Mouse (Mus musculus) stomach, embryonic 15.5 days (tissue): Measurements from ENCODE around the gene Brpf3. TPM values are rescaled to one million over a fixed set of nuclear protein-coding genes. Genes with fewer than 3 reads are reported as not detected.
A peak's percentile ranks its signal among the peaks of the same experiment; 100 is the strongest.
"Not testable (repeated sequence)": the region's sequence is repeated elsewhere in the genome, so short reads cannot be mapped to it uniquely, and the experiment has no call there.

Source experiments
- ATAC-seq: fragments of 200-750 bp; cut with Nextera tagmentation; 2 replicates; pipeline ENCODE4 v1.8.0; 2017; ENCODE audit warnings: low read depth, moderate number of reproducible peaks, moderate TSS enrichment; ENCODE audit not compliant: insufficient read depth, low FRiP score
- H3K27ac ChIP-seq: fragments of 300-500 bp; sonication (generic); 2 replicates; pipeline ENCODE4 v1.5.1; 2015; ENCODE audit warnings: mild to moderate bottlenecking, inconsistent platforms
- H3K27me3 ChIP-seq: fragments of 300-500 bp; sonication (generic); replicated peaks from 2 replicates; pipeline ENCODE4 v1.6.1; 2015; ENCODE audit warnings: inconsistent platforms
- H3K36me3 ChIP-seq: fragments of 300-500 bp; sonication (generic); 2 replicates; pipeline ENCODE4 v1.6.1; 2015; ENCODE audit warnings: inconsistent platforms
- H3K4me1 ChIP-seq: fragments of 300-500 bp; sonication (generic); 2 replicates; pipeline ENCODE4 v1.6.1; 2015; ENCODE audit warnings: inconsistent platforms
- H3K4me2 ChIP-seq: fragments of 300-500 bp; sonication (generic); 2 replicates; pipeline ENCODE4 v1.6.1; 2015; ENCODE audit warnings: mild to moderate bottlenecking, inconsistent platforms
- H3K4me3 ChIP-seq: fragments of 300-500 bp; sonication (generic); replicated peaks from 2 replicates; pipeline ENCODE4 v1.5.1; 2015; ENCODE audit warnings: inconsistent platforms
- H3K9ac ChIP-seq: fragments of 300-500 bp; sonication (generic); 2 replicates; pipeline ENCODE4 v1.6.1; 2015; ENCODE audit warnings: inconsistent platforms
- H3K9me3 ChIP-seq: fragments of 300-500 bp; sonication (generic); 2 replicates; pipeline ENCODE4 v1.6.1; 2016; ENCODE audit warnings: inconsistent platforms
- WGBS: fragments of 180-500 bp; shearing (Covaris S2); methylation state at CpG from one replicate; pipeline ENCODE4 v1.1.7; 2015; 5-methylcytosine and 5-hydroxymethylcytosine counted together
- polyA plus RNA-seq: library from polyadenylated mRNA; unstranded; fragments of >200 nt; fragmentation: Nextera tagmentation; extraction: Ambion mirVana; gene quantifications from 2 replicates; pipeline ENCODE4 v1.2.1, GENCODE M21; 2015

Gene Brpf3
- polyA plus RNA-seq, 1 experiment from 2014 or later = 15.1 TPM

- Histone ChIP-seq H3K27me3 (no peaks in the 10 kb centered on the region), H3K36me3 (peaks cover 81% of the 10 kb centered on the region), H3K27ac (no peak overlapping the region), H3K4me1 (no peaks in the 10 kb centered on the region), H3K4me2 (no peak overlapping the region), H3K4me3 (no peak overlapping the region), H3K9ac (no peak overlapping the region), H3K9me3 (no peaks in the 10 kb centered on the region)
- ATAC-seq = no peak
- WGBS = 53% methylated on average over 10 of the region's 10 CpGs
Measured at GRCm38 (mm10) chr17:28834676-28835075, 33.8 kb downstream of the Brpf3 start.

- Histone ChIP-seq H3K9ac (no peak overlapping the region), H3K4me1 (no peaks in the 10 kb centered on the region), H3K4me2 (no peak overlapping the region), H3K27me3 (no peaks in the 10 kb centered on the region), H3K36me3 (peaks cover 53% of the 10 kb centered on the region), H3K27ac (no peak overlapping the region), H3K9me3 (no peaks in the 10 kb centered on the region), H3K4me3 (no peak overlapping the region)
- ATAC-seq = 0 out of 2 replicates have a peak, but pooled peaks have one; percentile 50
- WGBS = 90% methylated on average over 7 of the region's 7 CpGs
Measured at GRCm38 (mm10) chr17:28837840-28838239, 37.0 kb downstream of the Brpf3 start.

DNA sequence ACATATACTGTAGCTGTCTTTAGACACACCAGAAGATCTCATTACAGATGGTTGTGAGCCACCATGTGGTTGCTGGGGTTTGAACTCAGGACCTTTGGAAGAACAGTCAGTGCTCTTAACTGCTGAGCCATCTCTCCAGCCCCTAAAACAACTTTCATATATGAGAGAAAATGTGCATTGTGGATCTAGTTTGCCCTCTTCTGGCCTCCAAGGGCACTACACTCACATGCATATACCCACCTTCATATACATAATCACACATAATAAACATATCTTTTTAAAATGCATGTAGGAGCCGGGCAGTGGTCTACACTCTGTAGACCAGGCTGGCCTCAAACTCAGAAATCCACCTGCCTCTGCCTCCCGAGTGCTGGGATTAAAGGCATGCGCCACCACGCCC, 41.1 kb downstream of the Brpf3 start:
- WGBS = 96% methylated on average over 4 of the region's 4 CpGs
- ATAC-seq, H3K9me3 ChIP-seq, H3K4me2 ChIP-seq, H3K4me3 ChIP-seq, H3K9ac ChIP-seq, H3K4me1 ChIP-seq, H3K27ac ChIP-seq, H3K27me3 ChIP-seq: not testable (repeated sequence)
- H3K36me3 ChIP-seq = peaks cover 21% of the 10 kb centered on the region

- Histone ChIP-seq H3K36me3 (peaks cover 7% of the 10 kb centered on the region), H3K4me2 (no peak overlapping the region), H3K27me3 (no peaks in the 10 kb centered on the region), H3K4me3 (no peak overlapping the region), H3K27ac (no peak overlapping the region), H3K9me3 (no peaks in the 10 kb centered on the region), H3K4me1 (peaks cover 4% of the 10 kb centered on the region; the same call in 1 of the 2 replicates), H3K9ac (no peak overlapping the region)
- 77% methylated on average over 5 of the region's 5 CpGs for WGBS
- ATAC-seq = no peak
Measured at GRCm38 (mm10) chr17:28843665-28844064, 42.8 kb downstream of the Brpf3 start.

GRCm38 (mm10) chr17:28846974-28847617, 46.2 kb downstream of the Brpf3 start:
- Histone ChIP-seq H3K9ac (no peak overlapping the region), H3K4me3 (no peak overlapping the region), H3K36me3 (no peaks in the 10 kb centered on the region), H3K4me2 (peak overlapping the region; percentile 21; the same call in 1 of the 2 replicates), H3K27me3 (no peaks in the 10 kb centered on the region), H3K4me1 (peaks cover 4% of the 10 kb centered on the region; the same call in 1 of the 2 replicates), H3K27ac (peak overlapping the region; percentile 73), H3K9me3 (no peaks in the 10 kb centered on the region)
- 41% methylated on average over 11 of the region's 11 CpGs for WGBS
- peak; percentile 78 for ATAC-seq

GRCm38 (mm10) chr17:28850511-28850910, 49.6 kb downstream of the Brpf3 start:
- WGBS = 97% methylated on average over 5 of the region's 5 CpGs
- H3K9ac ChIP-seq = no peak overlapping the region
- ATAC-seq = no peak

GRCm38 (mm10) chr17:28854377-28854776, 53.5 kb downstream of the Brpf3 start:
- H3K9me3 ChIP-seq = no peaks in the 10 kb centered on the region
- H3K4me3 ChIP-seq = no peak overlapping the region
- H3K4me2 ChIP-seq = no peak overlapping the region
- H3K27me3 ChIP-seq = no peaks in the 10 kb centered on the region
- no peak overlapping the region for H3K27ac ChIP-seq
- H3K4me1 ChIP-seq = no peaks in the 10 kb centered on the region
- ATAC-seq = no peak
- 81% methylated on average over 7 of the region's 7 CpGs for WGBS
- H3K9ac ChIP-seq = no peak overlapping the region
- H3K36me3 ChIP-seq = no peaks in the 10 kb centered on the region

More at GRCm38 (mm10) chr17:28850511-28850910, 49.6 kb downstream of the Brpf3 start:
- H3K27me3 ChIP-seq = no peaks in the 10 kb centered on the region
- H3K4me2 ChIP-seq = no peak overlapping the region
- no peak overlapping the region for H3K4me3 ChIP-seq
- peaks cover 4% of the 10 kb centered on the region; the same call in 1 of the 2 replicates for H3K4me1 ChIP-seq
- H3K27ac ChIP-seq = no peak overlapping the region
- H3K9me3 ChIP-seq = no peaks in the 10 kb centered on the region
- H3K36me3 ChIP-seq = no peaks in the 10 kb centered on the region

DNA sequence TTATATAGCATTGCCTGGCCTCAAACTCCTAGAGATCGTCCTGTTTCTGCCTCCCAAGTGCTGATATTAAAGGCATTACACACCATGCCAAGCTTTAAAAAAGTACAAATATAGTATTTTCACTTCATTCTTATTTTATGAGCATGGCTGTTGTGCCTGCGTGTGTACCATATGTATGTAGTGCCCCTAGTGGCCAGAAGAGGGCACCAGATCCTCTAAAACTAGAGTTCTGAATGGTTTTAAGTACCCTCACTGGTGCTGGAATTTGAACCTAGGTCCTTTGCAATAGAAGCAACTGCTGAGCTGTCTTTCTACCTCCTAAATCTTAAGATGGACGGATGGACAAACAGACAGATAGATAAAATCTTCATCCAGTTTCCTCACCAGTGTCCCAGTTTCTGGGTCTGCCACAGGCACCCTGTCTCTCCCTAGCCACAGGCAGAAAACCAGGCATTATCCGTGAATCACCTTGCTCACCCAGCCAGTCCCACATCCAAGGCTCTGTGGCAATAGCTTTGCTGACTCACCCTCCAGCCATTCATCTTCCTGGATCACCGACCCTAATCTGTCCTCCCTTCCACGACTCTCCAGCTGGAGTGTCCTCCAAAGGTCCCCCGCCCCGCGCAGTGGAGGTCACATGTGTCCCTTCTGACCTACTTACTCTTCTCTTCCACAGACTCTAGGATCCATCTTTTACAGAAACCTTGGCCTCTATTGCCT, 54.4 kb downstream of the Brpf3 start:
- Histone ChIP-seq H3K27me3 (no peaks in the 10 kb centered on the region), H3K9me3 (no peaks in the 10 kb centered on the region), H3K4me1 (no peaks in the 10 kb centered on the region), H3K36me3 (no peaks in the 10 kb centered on the region), H3K4me2 (no peak overlapping the region), H3K9ac (no peak overlapping the region), H3K4me3 (no peak overlapping the region), H3K27ac (no peak overlapping the region)
- 65% methylated on average over 9 of the region's 9 CpGs for WGBS
- no peak for ATAC-seq

DNA sequence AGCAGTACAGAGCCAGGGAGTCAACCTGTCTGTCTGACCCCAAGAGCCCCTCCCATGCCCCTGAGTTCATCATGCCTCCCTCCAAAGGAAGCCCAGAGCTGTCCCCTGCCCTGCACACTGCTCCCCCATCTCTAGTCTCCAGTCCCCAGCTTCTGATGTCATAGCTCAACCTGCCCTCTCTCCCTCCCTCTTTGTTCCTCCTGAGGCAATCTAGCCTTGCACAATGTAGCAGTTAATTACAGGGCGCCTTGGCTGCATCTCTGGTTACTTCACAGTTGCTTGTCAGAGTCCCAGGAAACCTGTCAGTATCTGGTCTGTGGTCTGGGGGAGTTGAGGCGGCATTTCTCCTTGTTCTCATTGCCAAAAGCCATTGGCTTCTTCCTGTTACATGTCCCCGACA, 55.1 kb downstream of the Brpf3 start:
- Histone ChIP-seq H3K4me3 (no peak overlapping the region), H3K9me3 (no peaks in the 10 kb centered on the region), H3K27me3 (no peaks in the 10 kb centered on the region), H3K9ac (no peak overlapping the region), H3K4me1 (no peaks in the 10 kb centered on the region), H3K4me2 (no peak overlapping the region), H3K36me3 (no peaks in the 10 kb centered on the region), H3K27ac (no peak overlapping the region)
- WGBS = 66% methylated on average over 3 of the region's 3 CpGs
- no peak for ATAC-seq

GRCm38 (mm10) chr17:28858205-28858604, 57.3 kb downstream of the Brpf3 start, which contains the start of gene Pnpla1:
Gene Pnpla1, plus strand, starts transcription at chr17:28858411.
- 0 out of 2 replicates have a peak, but pooled peaks have one; percentile 28 for ATAC-seq
- WGBS = 35% methylated on average over 12 of the region's 12 CpGs
- Histone ChIP-seq H3K36me3 (no peaks in the 10 kb centered on the region), H3K4me2 (no peak within 1 kb of the TSS), H3K9me3 (no peaks in the 10 kb centered on the region), H3K27ac (no peak within 1 kb of the TSS), H3K9ac (no peak within 1 kb of the TSS), H3K4me3 (no peak within 1 kb of the TSS), H3K27me3 (no peaks in the 10 kb centered on the region), H3K4me1 (no peaks in the 10 kb centered on the region)

DNA sequence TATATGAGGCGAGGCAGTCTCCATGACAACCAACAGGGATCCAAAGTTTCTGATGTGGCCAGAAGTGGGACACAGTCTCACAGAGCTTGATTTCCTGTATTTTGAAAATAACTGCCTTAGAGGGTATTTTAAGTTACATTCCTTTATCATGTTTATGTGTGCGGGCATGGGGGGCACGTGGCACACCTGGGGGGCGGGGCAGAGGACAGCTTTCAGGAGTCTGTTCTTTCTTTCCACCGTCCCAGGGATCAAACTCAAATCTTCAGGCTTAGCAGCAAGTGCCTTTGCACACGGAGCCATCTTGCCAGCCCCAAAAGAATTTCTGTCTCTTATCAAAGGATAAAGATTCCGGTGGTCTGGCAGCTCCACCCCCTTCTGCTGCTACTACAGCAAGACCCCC, 63.0 kb downstream of the Brpf3 start:
- H3K9me3 ChIP-seq = no peaks in the 10 kb centered on the region
- no peaks in the 10 kb centered on the region for H3K36me3 ChIP-seq
- no peak overlapping the region for H3K4me2 ChIP-seq
- H3K9ac ChIP-seq = no peak overlapping the region
- no peaks in the 10 kb centered on the region for H3K4me1 ChIP-seq
- 64% methylated on average over 7 of the region's 7 CpGs for WGBS
- ATAC-seq = no peak
- H3K27me3 ChIP-seq = no peaks in the 10 kb centered on the region
- no peak overlapping the region for H3K4me3 ChIP-seq
- H3K27ac ChIP-seq = no peak overlapping the region

- no peak overlapping the region for H3K9ac ChIP-seq
- no peaks in the 10 kb centered on the region for H3K9me3 ChIP-seq
- H3K27me3 ChIP-seq = no peaks in the 10 kb centered on the region
- WGBS = 67% methylated on average over 6 of the region's 6 CpGs
- no peak overlapping the region for H3K4me3 ChIP-seq
- H3K36me3 ChIP-seq = no peaks in the 10 kb centered on the region
- H3K4me2 ChIP-seq = no peak overlapping the region
- ATAC-seq = no peak
- no peak overlapping the region for H3K27ac ChIP-seq
- no peaks in the 10 kb centered on the region for H3K4me1 ChIP-seq
Measured at GRCm38 (mm10) chr17:28864464-28864863, 63.6 kb downstream of the Brpf3 start.
